19 mouse cellular contexts compared by ENCODE assay signal in the genomic region with DNA sequence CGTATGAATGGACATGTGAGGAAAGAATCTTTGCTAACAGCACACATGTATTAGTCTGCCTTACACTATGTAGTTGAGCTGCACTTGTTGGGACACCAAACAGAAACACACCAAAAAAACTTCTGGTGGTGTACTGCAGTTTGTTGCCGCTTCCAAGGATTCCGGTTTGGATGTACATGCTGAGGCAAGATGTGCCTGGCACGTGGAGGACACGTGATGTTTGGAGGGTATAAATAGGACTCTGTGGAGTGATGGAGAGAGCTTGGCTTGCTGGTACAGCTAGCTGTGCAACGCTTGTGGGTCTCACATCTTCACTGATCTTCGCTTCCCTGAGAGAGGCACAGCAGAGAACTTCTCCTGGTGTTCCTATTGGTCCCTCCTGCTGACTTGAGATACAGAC. TPM values are rescaled to one million over a fixed set of nuclear protein-coding genes. Genes with fewer than 3 reads are reported as not detected.
DNase-seq lines count a peak whose midpoint lies in the region; TF ChIP-seq lines count a peak whose summit lies in the region.
"Had no signal": no experiment of that assay in that cellular context is flagged by ENCODE, and none has a peak within 500 bp of the region (broad histone marks: within the 10 kb centered on the region; RNA-seq: fewer than 3 reads in every experiment).

No protein-coding gene starts in this region.

- no peaks in the 10 kb centered on the region for H3K9me3 ChIP-seq in heart, embryonic 10.5 days
- H3K9me3 ChIP-seq: embryonic facial prominence, embryonic 12.5 days; embryonic facial prominence, embryonic 15.5 days; heart, embryonic 15.5 days; hindbrain, embryonic 12.5 days; hindbrain, embryonic 15.5 days had no signal

- H3K27ac ChIP-seq in heart, embryonic 10.5 days: no peak overlapping the region
- H3K27ac ChIP-seq: embryonic facial prominence, embryonic 15.5 days; hindbrain, embryonic 12.5 days had no signal

- no peak for TF ChIP-seq POLR2A in lung, adult 2 months (IDR thresholded peaks at IDR 0.05; ENCODE audit: borderline replicate concordance, extremely low read depth, low read depth, low read length)

- DNase-seq in heart, adult 11 months: peak; percentile 91
- DNase-seq in heart, embryonic 10.5 days (ENCODE audit: low spot score): no peak
- peak; percentile 54 to 59 for DNase-seq in heart, postnatal 10 days
- DNase-seq in heart, adult 8-10 months (ENCODE audit: low spot score): no peak
- peak; percentile 25 for DNase-seq in right cerebral cortex, adult 18-20 months
- DNase-seq in right cerebral cortex, postnatal 36 days (ENCODE audit: low spot score in 2 of 2): no peak
- DNase-seq in lung, adult 2 months: no peak
- DNase-seq: adrenal gland, adult 2 months; adrenal gland, postnatal 14 days; cerebellum, adult 11-12 months; cerebellum, adult 9-11 months; forebrain, postnatal 0 days; gastrocnemius, postnatal 36 days; kidney, adult 2 months had no signal

- H3K36me3 ChIP-seq in heart, embryonic 10.5 days: 0 out of 2 replicates have a peak, but pooled peaks cover 4% of the 10 kb centered on the region
- H3K36me3 ChIP-seq: embryonic facial prominence, embryonic 12.5 days; embryonic facial prominence, embryonic 15.5 days; heart, embryonic 15.5 days; hindbrain, embryonic 12.5 days; hindbrain, embryonic 15.5 days had no signal

- WGBS in heart, embryonic 10.5 days: 88% methylated on average over 7 of the region's 7 CpGs
- 84% methylated on average over 7 of the region's 7 CpGs for WGBS in lung, adult 2 months

- TF ChIP-seq CTCF in lung, adult 2 months (IDR thresholded peaks at IDR 0.05; ENCODE audit: insufficient read depth, low read length): no peak

- no peak overlapping the region for H3K4me3 ChIP-seq in heart, embryonic 10.5 days
- no peak overlapping the region for H3K4me3 ChIP-seq in lung, adult 2 months (replicated peaks; ENCODE audit: extremely low read depth, low read depth, low read length)
- H3K4me3 ChIP-seq: embryonic facial prominence, embryonic 12.5 days; embryonic facial prominence, embryonic 15.5 days; heart, embryonic 15.5 days; hindbrain, embryonic 12.5 days; hindbrain, embryonic 15.5 days had no signal

- intact Hi-C loops in heart, postnatal 10 days (cut with DNase I): no loop called here

- H3K4me1 ChIP-seq in heart, embryonic 10.5 days: peaks cover 44% of the 10 kb centered on the region
- H3K4me1 ChIP-seq in lung, adult 2 months (ENCODE audit: control insufficient read depth, insufficient read depth, low read length): peaks cover 37% of the 10 kb centered on the region

- no peaks in the 10 kb centered on the region for H3K27me3 ChIP-seq in heart, embryonic 10.5 days (ENCODE audit: insufficient read depth, poor library complexity, severe bottlenecking)
- H3K27me3 ChIP-seq: embryonic facial prominence, embryonic 12.5 days; embryonic facial prominence, embryonic 15.5 days; heart, embryonic 15.5 days; hindbrain, embryonic 12.5 days; hindbrain, embryonic 15.5 days had no signal

RNA-seq across cellular contexts. Expression of gene Rpl27a, which starts 55.2 kb away (rescaled TPM):
- 91.3 and 105 TPM in 2 replicates for polyA plus RNA-seq in heart, embryonic 10.5 days (2016; fragmentation: Nextera tagmentation; extraction: Ambion mirVana)
- total RNA-seq in heart, postnatal 10 days (2021): 100 to 1,000 TPM; 117 to 118 TPM
- 100 to 1,000 TPM in 2 of 4 experiments, 10 to 100 TPM in 2; 82.2 to 125 (median 99.4) TPM for total RNA-seq in heart, adult 8-10 months (2022)
- polyA plus RNA-seq in lung, adult 2 months (2012; rRNA removed): 208 and 282 TPM in 2 replicates

Comparison
In these comparisons a context has a peak if more than half of its experiments do, and no peak if none do; other contexts are left out.
1. DNase-seq: peak in heart, adult 11 months (single experiment), heart, postnatal 10 days (2 of 2) and right cerebral cortex, adult 18-20 months (single experiment); none in heart, embryonic 10.5 days (single experiment), heart, adult 8-10 months (single experiment), right cerebral cortex, postnatal 36 days (0 of 2) and lung, adult 2 months (single experiment).